Mouse (Mus musculus) liver, embryonic 11.5 days (tissue): Measurements from ENCODE around the gene Spats1. TPM values are rescaled to one million over a fixed set of nuclear protein-coding genes. Genes with fewer than 3 reads are reported as not detected.
A peak's percentile ranks its signal among the peaks of the same experiment; 100 is the strongest.

ENCODE experiments used
- ATAC-seq: fragments of 200-750 bp; cut with Nextera tagmentation; replicated peaks from 2 replicates; pipeline ENCODE4 v1.8.0; 2017; ENCODE audit warnings: moderate number of reproducible peaks, mild to moderate bottlenecking, moderate TSS enrichment, moderate library complexity; ENCODE audit not compliant: low FRiP score
- DNase-seq: peaks from one replicate; pipeline ENCODE4 v3.0.0-alpha.2; 2017; ENCODE audit warnings: low spot score
- H3K27ac ChIP-seq: fragments of 300-500 bp; sonication (generic); 2 replicates; pipeline ENCODE4 v1.5.1; 2014; ENCODE audit warnings: mild to moderate bottlenecking, low read depth, low read length, control low read depth
- H3K27me3 ChIP-seq: fragments of 300-500 bp; sonication (generic); replicated peaks from 2 replicates; pipeline ENCODE4 v1.6.1; 2014; ENCODE audit warnings: low read length, mixed read lengths; ENCODE audit not compliant: control insufficient read depth, insufficient read depth
- H3K36me3 ChIP-seq: fragments of 300-500 bp; sonication (generic); 2 replicates; pipeline ENCODE4 v1.6.1; 2014; ENCODE audit warnings: mild to moderate bottlenecking, low read length, moderate library complexity, mixed read lengths; ENCODE audit not compliant: control insufficient read depth, insufficient read depth
- H3K4me1 ChIP-seq: fragments of 300-500 bp; sonication (generic); replicated peaks from 2 replicates; pipeline ENCODE4 v1.6.1; 2014; ENCODE audit warnings: low read length, mixed read lengths; ENCODE audit not compliant: control insufficient read depth, insufficient read depth
- H3K4me2 ChIP-seq: fragments of 300-500 bp; sonication (generic); 2 replicates; pipeline ENCODE4 v1.6.1; 2014; ENCODE audit warnings: mild to moderate bottlenecking, control low read depth, moderate library complexity
- H3K4me3 ChIP-seq: fragments of 300-500 bp; sonication (generic); 2 replicates; pipeline ENCODE4 v1.5.1; 2014; ENCODE audit warnings: low read depth, low read length, control low read depth
- H3K9ac ChIP-seq: fragments of 300-500 bp; sonication (generic); 2 replicates; pipeline ENCODE4 v1.6.1; 2014; ENCODE audit warnings: low read depth, low read length, control low read depth
- H3K9me3 ChIP-seq: fragments of 300-500 bp; sonication (generic); 2 replicates; pipeline ENCODE4 v1.6.1; 2016; ENCODE audit warnings: low read length, inconsistent platforms, mixed read lengths; ENCODE audit not compliant: control insufficient read depth
- WGBS: fragments of 180-500 bp; shearing (Covaris S2); extraction: QIAGEN DNeasy Blood & Tissue Kit; methylation state at CpG from one replicate; pipeline ENCODE4 v1.1.7; 2014; 5-methylcytosine and 5-hydroxymethylcytosine counted together
- polyA plus RNA-seq: library from polyadenylated mRNA; unstranded; fragments of >200 nt; fragmentation: Nextera tagmentation; extraction: Ambion mirVana; gene quantifications from 2 replicates; pipeline ENCODE4 v1.2.1, GENCODE M21; 2014

Spats1 gene
- polyA plus RNA-seq, 1 experiment from 2014 or later: 0.40 TPM

DNA sequence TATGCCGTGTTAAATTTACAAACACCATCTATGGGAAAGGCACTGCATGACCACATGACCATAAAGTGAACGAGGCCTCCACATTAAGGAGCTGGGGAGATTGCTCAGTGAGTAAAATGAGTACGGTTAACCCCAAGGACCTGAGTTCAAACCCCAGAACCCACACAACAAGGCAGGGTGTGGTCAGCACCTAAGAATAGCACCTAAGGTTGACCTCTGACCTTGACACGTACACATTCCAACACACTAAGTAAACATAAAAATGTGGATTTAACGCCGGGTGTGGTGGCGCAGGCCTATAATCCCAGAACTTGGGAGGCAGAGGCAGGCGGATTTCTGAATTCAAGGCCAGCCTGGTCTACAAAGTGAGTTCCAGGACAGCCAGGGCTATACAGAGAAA is 25.6 kb downstream of the Spats1 start:
- H3K36me3 ChIP-seq: no peaks in the 10 kb centered on the region; the same call in 1 of the 2 replicates
- H3K9me3 ChIP-seq: no peaks in the 10 kb centered on the region
- no peak for DNase-seq
- H3K27me3 ChIP-seq: no peaks in the 10 kb centered on the region
- WGBS: 86% methylated on average over 8 of the region's 8 CpGs
- no peak overlapping the region for H3K27ac ChIP-seq
- no peak for ATAC-seq
- no peak overlapping the region for H3K4me3 ChIP-seq
- no peak overlapping the region for H3K4me2 ChIP-seq
- H3K9ac ChIP-seq: no peak overlapping the region
- no peaks in the 10 kb centered on the region for H3K4me1 ChIP-seq

GRCm38 (mm10) chr17:45447063-45447462 is 28.2 kb downstream of the Spats1 start:
- ATAC-seq: no peak

DNA sequence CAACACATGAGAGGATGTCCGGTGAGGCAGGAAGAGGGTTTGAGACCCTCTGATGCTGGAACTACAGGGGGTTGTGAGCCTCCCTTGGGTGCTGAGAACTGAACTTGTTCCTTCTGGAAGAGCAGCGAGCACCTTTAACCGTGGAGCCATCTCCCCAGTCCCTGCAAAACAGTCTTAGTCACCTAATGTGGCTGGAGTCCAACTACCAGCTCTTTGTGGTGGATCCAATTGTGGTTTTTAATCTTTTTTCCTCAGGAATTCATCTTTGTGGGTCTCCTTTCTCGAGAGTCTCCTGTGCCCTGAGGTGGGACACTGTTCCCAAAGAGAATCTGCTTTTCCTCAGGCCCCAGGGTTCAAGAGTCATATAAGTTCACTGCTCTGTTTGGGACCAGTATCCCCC is 29.3 kb downstream of the Spats1 start:
- DNase-seq (no peak), ATAC-seq (no peak)
- H3K27ac ChIP-seq: no peak overlapping the region
- 72% methylated on average over 4 of the region's 4 CpGs for WGBS
- no peak overlapping the region for H3K9ac ChIP-seq
- no peak overlapping the region for H3K4me3 ChIP-seq
- no peaks in the 10 kb centered on the region; the same call in 1 of the 2 replicates for H3K36me3 ChIP-seq
- H3K27me3 ChIP-seq: no peaks in the 10 kb centered on the region
- no peak overlapping the region for H3K4me2 ChIP-seq
- H3K4me1 ChIP-seq: no peaks in the 10 kb centered on the region
- H3K9me3 ChIP-seq: no peaks in the 10 kb centered on the region

More at GRCm38 (mm10) chr17:45447063-45447462, 28.2 kb downstream of the Spats1 start:
- Histone ChIP-seq H3K36me3 (no peaks in the 10 kb centered on the region; the same call in 1 of the 2 replicates), H3K4me1 (no peaks in the 10 kb centered on the region), H3K9ac (no peak overlapping the region), H3K4me3 (no peak overlapping the region), H3K27me3 (no peaks in the 10 kb centered on the region), H3K9me3 (no peaks in the 10 kb centered on the region), H3K27ac (no peak overlapping the region), H3K4me2 (no peak overlapping the region)
- 82% methylated on average over 2 of the region's 2 CpGs for WGBS
- DNase-seq: no peak

- peaks cover 15% of the 10 kb centered on the region for H3K4me1 ChIP-seq
- WGBS: 4% methylated on average over 12 of the region's 12 CpGs
- H3K27ac ChIP-seq: peak overlapping the region; percentile 98
- H3K36me3 ChIP-seq: no peaks in the 10 kb centered on the region
- H3K9me3 ChIP-seq: no peaks in the 10 kb centered on the region
- H3K4me3 ChIP-seq: peak overlapping the region; percentile 97
- DNase-seq (no peak), ATAC-seq (no peak)
- peak overlapping the region; percentile 94 for H3K9ac ChIP-seq
- peak overlapping the region; percentile 80 for H3K4me2 ChIP-seq
- H3K27me3 ChIP-seq: no peaks in the 10 kb centered on the region
Observed at GRCm38 (mm10) chr17:45434262-45434590, 41.0 kb downstream of the Spats1 start.

DNA sequence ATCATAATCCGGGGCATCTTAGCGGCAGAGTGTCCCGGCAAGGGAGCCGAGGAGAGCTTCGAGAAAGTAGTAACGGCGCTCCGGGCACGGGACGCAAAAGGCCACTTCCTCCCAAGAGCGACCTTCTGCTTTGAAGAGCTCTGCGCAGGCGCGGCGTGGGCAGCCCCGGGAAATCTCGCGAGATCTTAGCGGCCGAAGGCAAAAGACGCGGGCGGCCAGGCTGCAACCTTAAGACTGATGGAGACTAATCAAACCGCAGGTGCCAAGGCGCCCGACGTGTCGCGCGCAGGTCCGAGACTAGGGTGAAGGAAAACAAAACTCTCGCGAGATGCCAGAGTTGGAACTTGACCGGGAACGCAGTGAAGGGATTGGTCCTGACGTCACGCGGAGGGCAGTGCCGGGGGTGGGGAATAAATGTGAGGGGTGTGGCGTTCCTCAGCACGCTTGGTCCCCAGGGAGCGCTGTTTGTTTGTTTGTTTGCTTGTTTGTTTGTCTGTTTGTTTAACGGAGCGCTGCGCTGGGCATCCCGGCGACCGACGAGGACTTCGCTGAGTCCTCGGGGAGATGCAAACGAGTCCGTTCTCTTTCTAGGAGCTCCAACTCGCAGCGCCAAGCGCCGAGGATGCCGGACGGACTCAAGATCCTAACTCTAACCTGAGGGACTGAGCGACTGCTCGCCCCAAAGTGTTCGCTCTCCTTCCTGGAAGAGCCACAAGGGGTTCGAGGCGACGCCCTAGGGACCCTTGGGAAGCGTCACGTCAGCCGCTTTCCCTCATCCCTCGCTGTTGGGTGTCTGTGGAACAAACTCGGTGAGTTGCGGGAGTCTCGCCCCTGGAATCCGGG is 41.6 kb downstream of the Spats1 start, which contains the start of gene Cdc5l:
Gene Cdc5l (minus strand): TSS at position 319 of the 843 bp plus-strand sequence.
- under 1% methylated on average over 73 of the region's 73 CpGs for WGBS
- peak within 1 kb of the TSS; percentile 97 for H3K4me3 ChIP-seq
- DNase-seq: peak; percentile 95

DNA sequence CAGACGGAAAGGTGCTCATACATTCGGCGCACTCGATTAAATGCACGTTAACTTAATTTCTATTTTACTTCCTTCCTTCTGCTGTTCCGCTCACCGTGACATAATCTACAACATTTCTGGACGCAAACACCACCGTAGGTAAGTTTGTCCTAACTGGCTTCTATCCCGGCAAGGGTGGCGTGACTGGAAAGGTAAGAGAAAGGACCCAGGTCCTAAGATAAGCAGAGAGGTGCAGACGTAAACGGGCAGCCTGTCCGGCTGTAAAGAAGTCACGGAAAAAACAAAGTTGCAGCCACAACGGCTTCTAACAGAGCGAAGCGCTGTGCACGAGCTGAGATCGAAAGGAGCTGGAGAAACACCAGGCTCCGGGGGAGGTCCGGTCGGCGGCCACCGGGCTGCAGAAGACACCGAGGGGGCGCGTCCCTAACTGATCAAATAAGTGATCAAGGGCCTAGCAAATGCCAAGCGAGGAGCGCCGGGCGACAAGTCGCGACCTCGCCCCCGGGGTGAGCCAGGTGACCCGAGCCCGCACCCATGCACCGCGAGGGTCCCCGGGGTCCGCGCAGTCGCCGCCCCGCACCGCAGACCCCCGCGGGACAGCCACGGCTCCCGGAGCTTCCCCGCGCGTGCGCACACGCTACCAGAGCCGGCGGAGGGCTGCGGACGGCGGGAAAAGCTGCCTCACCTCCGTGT is 42.4 kb downstream of the Spats1 start:
- Histone ChIP-seq H3K9me3 (no peaks in the 10 kb centered on the region), H3K27me3 (no peaks in the 10 kb centered on the region), H3K36me3 (no peaks in the 10 kb centered on the region), H3K4me1 (peaks cover 15% of the 10 kb centered on the region), H3K9ac (peak overlapping the region; percentile 94), H3K4me2 (peak overlapping the region; percentile 78), H3K4me3 (peak overlapping the region; percentile 97), H3K27ac (peak overlapping the region; percentile 98)
- WGBS: 1% methylated on average over 62 of the region's 62 CpGs
- DNase-seq (no peak), ATAC-seq (peak; percentile 68)

More for the DNA sequence above, 41.6 kb downstream of the Spats1 start, which contains the start of gene Cdc5l:
- peak within 1 kb of the TSS; percentile 98 for H3K27ac ChIP-seq
- H3K9ac ChIP-seq: peak within 1 kb of the TSS; percentile 94
- H3K27me3 ChIP-seq: no peaks in the 10 kb centered on the region
- H3K4me1 ChIP-seq: peaks cover 15% of the 10 kb centered on the region
- peak within 1 kb of the TSS; percentile 80 for H3K4me2 ChIP-seq
- H3K9me3 ChIP-seq: no peaks in the 10 kb centered on the region
- H3K36me3 ChIP-seq: no peaks in the 10 kb centered on the region
- ATAC-seq: peak; percentile 97

- peak overlapping the region; percentile 94 for H3K9ac ChIP-seq
- H3K4me1 ChIP-seq: peaks cover 15% of the 10 kb centered on the region
- H3K27me3 ChIP-seq: no peaks in the 10 kb centered on the region
- H3K4me2 ChIP-seq: peak overlapping the region; percentile 78
- peak overlapping the region; percentile 97 for H3K4me3 ChIP-seq
- DNase-seq: no peak
- 0 out of 2 replicates have a peak, but pooled peaks cover 2% of the 10 kb centered on the region for H3K36me3 ChIP-seq
- no peak for ATAC-seq
- no peaks in the 10 kb centered on the region for H3K9me3 ChIP-seq
- 75% methylated on average over 3 of the region's 3 CpGs for WGBS
- H3K27ac ChIP-seq: no peak overlapping the region
Observed at GRCm38 (mm10) chr17:45432007-45432406, 43.2 kb downstream of the Spats1 start.

DNA sequence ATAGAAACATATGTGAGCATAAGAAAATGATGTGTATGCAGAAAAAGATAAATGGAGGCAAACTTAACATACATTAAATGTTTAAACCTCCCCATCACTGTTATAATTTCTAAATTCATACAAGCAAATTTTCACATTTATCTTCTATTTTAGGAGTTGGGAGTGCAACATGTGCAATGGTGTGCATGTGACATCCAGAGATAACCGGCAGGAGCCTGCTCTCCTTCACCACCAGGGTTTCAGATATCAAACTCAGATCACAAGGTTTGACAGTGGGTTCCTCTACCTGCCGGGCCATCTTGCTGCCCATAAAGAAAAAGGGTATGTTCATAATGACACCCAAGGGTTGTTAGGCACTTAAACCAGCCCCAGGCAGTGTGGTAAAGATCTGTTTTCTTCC is 57.8 kb downstream of the Spats1 start:
- Histone ChIP-seq H3K27ac (no peak overlapping the region), H3K4me1 (no peaks in the 10 kb centered on the region), H3K4me3 (no peak overlapping the region), H3K27me3 (no peaks in the 10 kb centered on the region), H3K36me3 (peaks cover 36% of the 10 kb centered on the region), H3K9me3 (no peaks in the 10 kb centered on the region), H3K4me2 (no peak overlapping the region), H3K9ac (no peak overlapping the region)
- 57% methylated on average over 2 of the region's 2 CpGs for WGBS
- DNase-seq (no peak), ATAC-seq (0 out of 2 replicates have a peak, but pooled peaks have one; percentile 62)
